Mouse (Mus musculus): ENCODE results near the gene Dagla.

DNA sequence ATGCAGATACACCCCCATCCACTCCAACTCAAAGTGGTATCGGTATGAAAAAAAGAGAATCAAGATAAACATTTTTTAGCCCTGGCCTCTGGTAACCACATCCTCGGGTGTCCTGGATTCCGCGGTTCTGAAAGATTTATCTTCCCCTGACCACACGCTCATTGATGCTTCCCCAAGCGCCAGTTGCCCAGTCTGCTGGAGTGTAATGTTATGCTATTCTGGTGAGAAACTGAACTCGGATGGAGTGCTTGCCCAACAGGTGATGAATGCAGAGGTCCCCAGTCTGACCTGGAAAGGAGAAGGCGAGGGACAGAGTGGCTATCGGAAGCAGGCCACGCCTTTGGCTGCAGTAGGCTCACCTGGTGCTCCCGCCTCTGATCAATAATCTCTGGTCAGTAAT is 3.4 kb downstream of the Dagla start:
- TF ChIP-seq POLR2A (IDR thresholded peaks at IDR 0.05; ENCODE audit: low read depth, low read length) (no peak), CTCF (IDR thresholded peaks at IDR 0.05; ENCODE audit: extremely low read depth, insufficient read length, insufficient replicate concordance, low read depth, low read length) (no peak)

All from small intestine, adult 2 months (tissue).